Mouse (Mus musculus) CH12.LX (cell line): ENCODE results near the gene Sap30. TPM values are rescaled to one million over a fixed set of nuclear protein-coding genes. Genes with fewer than 3 reads are reported as not detected.
A peak's percentile ranks its signal among the peaks of the same experiment; 100 is the strongest.
"Not testable (repeated sequence)": the region's sequence is repeated elsewhere in the genome, so short reads cannot be mapped to it uniquely, and the experiment has no call there.

Experiments used
- DNase-seq: peaks from one replicate; pipeline ENCODE4 v3.0.0-alpha.2; 2013; ENCODE audit errors: extremely low read depth
- H3K27ac ChIP-seq: 2 replicates; pipeline ENCODE4 v1.5.1; 2012; ENCODE audit warnings: low read depth, mild to moderate bottlenecking, control low read depth, moderate library complexity; ENCODE audit not compliant: insufficient read depth
- H3K27me3 ChIP-seq: replicated peaks from 2 replicates; pipeline ENCODE3; 2012; ENCODE audit warnings: inconsistent platforms
- H3K36me3 ChIP-seq, 2 experiments: replicated peaks in 1 of 2; 2 replicates each; pipeline versions ENCODE3 to v1.6.1; 2012; ENCODE audit warnings: inconsistent platforms in 1 of 2, low read length in 1 of 2, mild to moderate bottlenecking in 1 of 2, mixed read lengths in 1 of 2, moderate library complexity in 1 of 2; ENCODE audit not compliant: control insufficient read depth in 1 of 2, insufficient read depth in 1 of 2
- H3K4me1 ChIP-seq, 2 experiments: 2 replicates each; pipeline ENCODE4 v1.6.1; 2012; ENCODE audit warnings: inconsistent platforms in 1 of 2, moderate library complexity in 1 of 2; ENCODE audit not compliant: insufficient read depth in 2 of 2, control insufficient read depth in 1 of 2
- H3K4me2 ChIP-seq: 2 replicates; pipeline ENCODE4 v1.6.1; 2012; ENCODE audit warnings: low read depth, mild to moderate bottlenecking, control low read depth; ENCODE audit not compliant: poor library complexity, insufficient read depth, severe bottlenecking
- H3K4me3 ChIP-seq, 3 experiments: fragments of 150-350 bp in 1 of 3; sonication (generic) in 1 of 3; replicated peaks in 1 of 3; 2 replicates each; pipeline versions ENCODE3 to v1.5.1; 2011 to 2012; ENCODE audit warnings: low read depth in 2 of 3, low read length in 2 of 3, mild to moderate bottlenecking in 2 of 3, moderate library complexity in 2 of 3, control low read depth in 1 of 3, improper control_type of control experiment in 1 of 3, inconsistent platforms in 1 of 3, mixed read lengths in 1 of 3; ENCODE audit not compliant: poor library complexity in 1 of 3
- H3K79me2 ChIP-seq: replicated peaks from 2 replicates; pipeline ENCODE4 v1.6.1; 2012; ENCODE audit warnings: mild to moderate bottlenecking, moderate library complexity; ENCODE audit not compliant: control insufficient read depth, poor library complexity, insufficient read depth, severe bottlenecking; ENCODE audit errors: extremely low read depth
- H3K9ac ChIP-seq: 2 replicates; pipeline ENCODE4 v1.6.1; 2012; ENCODE audit warnings: low read depth, mild to moderate bottlenecking, control low read depth, moderate library complexity; ENCODE audit not compliant: insufficient read depth
- H3K9me3 ChIP-seq: replicated peaks from 2 replicates; pipeline ENCODE3; 2012; ENCODE audit warnings: low read length, inconsistent platforms, mixed read lengths
- CHD1 ChIP-seq: IDR thresholded peaks from 2 replicates; pipeline ENCODE4 v1.6.1; 2012; ENCODE audit warnings: low read depth, low read length, improper control_type of control experiment, inconsistent platforms
- CHD2 ChIP-seq: IDR thresholded peaks from 2 replicates; pipeline ENCODE4 v1.6.1; 2011; ENCODE audit warnings: low read length, improper control_type of control experiment
- CTCF ChIP-seq, 2 experiments: IDR thresholded peaks in 1 of 2; conservative IDR thresholded peaks in 1 of 2; 2 replicates each; pipeline ENCODE4 v1.5.1; 2011 to 2012; ENCODE audit warnings: low read depth in 2 of 2, low read length in 2 of 2, improper control_type of control experiment in 1 of 2, inconsistent platforms in 1 of 2, mild to moderate bottlenecking in 1 of 2, moderate library complexity in 1 of 2
- ETS1 ChIP-seq: conservative IDR thresholded peaks from 2 replicates; pipeline ENCODE4 v1.6.1; 2012; ENCODE audit warnings: low read depth, mild to moderate bottlenecking, inconsistent platforms, low read length, improper control_type of control experiment, moderate library complexity
- GABPA ChIP-seq: IDR thresholded peaks from 2 replicates; pipeline ENCODE4 v1.6.1; 2012; ENCODE audit warnings: low read depth, low read length, improper control_type of control experiment, inconsistent platforms; ENCODE audit not compliant: insufficient replicate concordance
- HCFC1 ChIP-seq: IDR thresholded peaks from 2 replicates; pipeline ENCODE4 v1.6.1; 2012; ENCODE audit warnings: low read depth, mild to moderate bottlenecking, inconsistent platforms, low read length, improper control_type of control experiment
- IRF4 ChIP-seq: IDR thresholded peaks from 2 replicates; pipeline ENCODE4 v1.6.1; 2014; ENCODE audit warnings: low read depth, mild to moderate bottlenecking, inconsistent platforms, low read length, improper control_type of control experiment
- JUND ChIP-seq: conservative IDR thresholded peaks from 2 replicates; pipeline ENCODE4 v1.6.1; 2011; ENCODE audit warnings: low read depth, low read length, improper control_type of control experiment
- MAZ ChIP-seq: IDR thresholded peaks from 2 replicates; pipeline ENCODE4 v1.6.1; 2012; ENCODE audit warnings: low read depth, mild to moderate bottlenecking, inconsistent platforms, low read length, improper control_type of control experiment, moderate library complexity
- MXI1 ChIP-seq: IDR thresholded peaks from 2 replicates; pipeline ENCODE4 v1.6.1; 2011; ENCODE audit warnings: mild to moderate bottlenecking, low read depth, low read length, improper control_type of control experiment
- NELFE ChIP-seq: IDR thresholded peaks from 2 replicates; pipeline ENCODE4 v1.6.1; 2011; ENCODE audit warnings: low read depth, low read length, improper control_type of control experiment
- NRF1 ChIP-seq: IDR thresholded peaks from 2 replicates; pipeline ENCODE4 v1.6.1; 2014; ENCODE audit warnings: low read depth, mild to moderate bottlenecking, inconsistent platforms, low read length, improper control_type of control experiment, moderate library complexity
- POLR2A ChIP-seq: IDR thresholded peaks from 2 replicates; pipeline ENCODE4 v1.6.1; 2011; ENCODE audit warnings: low read depth, mild to moderate bottlenecking, improper control_type of control experiment, low read length
- RAD21 ChIP-seq: IDR thresholded peaks from 2 replicates; pipeline ENCODE4 v1.6.1; 2011; ENCODE audit warnings: low read depth, mild to moderate bottlenecking, low read length, improper control_type of control experiment, moderate library complexity
- RCOR1 ChIP-seq: conservative IDR thresholded peaks from 2 replicates; pipeline ENCODE4 v1.6.1; 2012; ENCODE audit warnings: low read depth, mild to moderate bottlenecking, inconsistent platforms, low read length, improper control_type of control experiment
- TBP ChIP-seq: conservative IDR thresholded peaks from 2 replicates; pipeline ENCODE4 v1.6.1; 2011; ENCODE audit warnings: low read depth, low read length, improper control_type of control experiment
- TCF12 ChIP-seq: IDR thresholded peaks from 2 replicates; pipeline ENCODE4 v1.6.1; 2014; ENCODE audit warnings: low read depth, mild to moderate bottlenecking, inconsistent platforms, low read length, improper control_type of control experiment
- ZMIZ1 ChIP-seq: IDR thresholded peaks from 2 replicates; pipeline ENCODE4 v1.6.1; 2012; ENCODE audit warnings: low read depth, mild to moderate bottlenecking, inconsistent platforms, low read length, improper control_type of control experiment
- ZNF384 ChIP-seq: IDR thresholded peaks from 2 replicates; pipeline ENCODE4 v1.6.1; 2012; ENCODE audit warnings: low read depth, low read length, improper control_type of control experiment, inconsistent platforms
- dilution Hi-C: fragments of 300-500 bp; cut with MboI; formaldehyde crosslinking; loops from 2 replicates; pipeline ENCODE4 v1.14.3; 2020; ENCODE audit warnings: low sequenced_read_pairs; ENCODE audit not compliant: extremely low pct_unique_long_range_greater_than_20kb, extremely low pct_ligation_motif_present
- in situ Hi-C: fragments of 300-500 bp; cut with MboI; formaldehyde crosslinking; loops from 3 replicates; pipeline ENCODE4 v1.14.3; 2019; ENCODE audit warnings: low sequenced_read_pairs, low pct_ligation_motif_present, low pct_unique_long_range_greater_than_20kb, mixed read lengths
- polyA plus RNA-seq: library from polyadenylated mRNA; unstranded; fragments of >175 nt; gene quantifications from 2 replicates; pipeline ENCODE4 v1.2.1, GENCODE M21; 2012; ENCODE audit warnings: low read depth; ENCODE audit not compliant: insufficient read length
- total RNA-seq, 2 experiments: library from RNA; depleted of rRNA; stranded (reverse); fragments of 300-350 nt in 1 of 2; fragments of >200 nt in 1 of 2; gene quantifications; 2 replicates each; pipeline ENCODE4 v1.2.3; 2012 to 2014

The Sap30 gene
- total and polyA plus RNA-seq, 3 experiments: 33.9 to 82.6 (median 37.1) TPM

DNA sequence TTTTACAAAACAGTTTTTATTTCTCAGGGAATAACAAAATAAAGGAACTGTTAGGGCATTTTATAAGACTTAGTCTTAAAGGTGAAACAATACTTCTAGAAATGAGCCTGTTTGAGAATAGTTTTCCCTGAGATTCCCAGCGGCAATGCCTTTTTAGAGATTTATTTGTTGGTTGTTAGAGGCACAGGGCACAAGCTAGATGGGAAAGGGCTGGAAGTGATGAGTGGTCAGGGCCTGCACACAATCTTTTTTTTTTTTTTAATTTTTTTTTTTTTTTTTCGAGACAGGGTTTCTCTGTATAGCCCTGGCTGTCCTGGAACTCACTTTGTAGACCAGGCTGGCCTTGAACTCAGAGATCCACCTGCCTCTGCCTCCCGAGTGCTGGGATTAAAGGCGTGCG, 29.0 kb upstream of the Sap30 start:
- H3K9me3 ChIP-seq, in situ Hi-C loops, H3K4me2 ChIP-seq, H3K4me1 ChIP-seq, DNase-seq, H3K27me3 ChIP-seq, H3K9ac ChIP-seq, H3K27ac ChIP-seq, dilution Hi-C loops, H3K4me3 ChIP-seq: not testable (repeated sequence)
- TF ChIP-seq ZNF384: peak; percentile 37; the same call in 1 of the 2 replicates
- peaks cover 32 to 60% of the 10 kb centered on the region in 2 experiments for H3K36me3 ChIP-seq
- H3K79me2 ChIP-seq: peaks cover 23% of the 10 kb centered on the region

- H3K27me3 ChIP-seq, dilution Hi-C loops, in situ Hi-C loops, H3K9me3 ChIP-seq, DNase-seq: not testable (repeated sequence)
- peak overlapping the region; percentile 100 for H3K9ac ChIP-seq
- H3K79me2 ChIP-seq: peaks cover 23% of the 10 kb centered on the region
- H3K4me3 ChIP-seq: peak overlapping the region; percentile 50 to 90 (median 88)
- TF ChIP-seq ZNF384 (peak; percentile 19; the same call in 1 of the 2 replicates), CHD1 (peak; percentile 79; the same call in 1 of the 2 replicates)
- peaks cover 32 to 40% of the 10 kb centered on the region in 2 experiments for H3K36me3 ChIP-seq
- H3K4me2 ChIP-seq: peak overlapping the region; percentile 88
- peak overlapping the region; percentile 50; the same call in 1 of the 2 replicates for H3K27ac ChIP-seq
- H3K4me1 ChIP-seq: peaks cover 2 to 16% of the 10 kb centered on the region in 2 experiments; a peak in 2 of 4 replicates
Observed at GRCm38 (mm10) chr8:57513178-57513661, 25.6 kb upstream of the Sap30 start.

- H3K79me2 ChIP-seq: peaks cover 23% of the 10 kb centered on the region
- in situ Hi-C loops: no loop called here
- dilution Hi-C loops: no loop called here
- no peaks in the 10 kb centered on the region for H3K27me3 ChIP-seq
- peak overlapping the region; percentile 88 for H3K4me2 ChIP-seq
- peak; percentile 83 for TF ChIP-seq IRF4
- TF ChIP-seq TCF12: no peak
- no peak for TF ChIP-seq POLR2A
- TF ChIP-seq MAZ: no peak
- TF ChIP-seq NELFE: no peak
- TF ChIP-seq TBP: 0 out of 2 replicates have a peak, but pooled peaks have one; percentile 22
- TF ChIP-seq ZMIZ1: no peak
- TF ChIP-seq CHD1: no peak
- no peak for TF ChIP-seq CHD2
- TF ChIP-seq ETS1: no peak
- TF ChIP-seq JUND: peak; percentile 41; the same call in 1 of the 2 replicates
- TF ChIP-seq NRF1: no peak
- TF ChIP-seq MXI1: no peak
- TF ChIP-seq RAD21: no peak
- no peak for TF ChIP-seq HCFC1
- no peak for TF ChIP-seq RCOR1
- no peak for TF ChIP-seq GABPA
- TF ChIP-seq CTCF (conservative IDR thresholded peaks at IDR 0.05 in 1 of 2, IDR thresholded peaks at IDR 0.05 in 1 of 2; ENCODE audit: low read depth in 2 of 2, low read length in 2 of 2): no peak
- peaks cover 24 to 35% of the 10 kb centered on the region in 2 experiments for H3K36me3 ChIP-seq
- H3K9me3 ChIP-seq: no peaks in the 10 kb centered on the region
- H3K9ac ChIP-seq: peak overlapping the region; percentile 100
- peak overlapping the region; percentile 88 to 90 (median 88) for H3K4me3 ChIP-seq
- peaks cover 2 to 16% of the 10 kb centered on the region in 2 experiments; a peak in 2 of 4 replicates for H3K4me1 ChIP-seq
- DNase-seq: peak; percentile 62
- H3K27ac ChIP-seq: peak overlapping the region; percentile 85
Observed at GRCm38 (mm10) chr8:57512141-57513056, 24.7 kb upstream of the Sap30 start.
